Mouse (Mus musculus) limb, embryonic 14.5 days (tissue): ENCODE results near the gene Aldh4a1. TPM values are rescaled to one million over a fixed set of nuclear protein-coding genes. Genes with fewer than 3 reads are reported as not detected.

Experiments used
- ATAC-seq: fragments of 200-750 bp; cut with Nextera tagmentation; 2 replicates; pipeline ENCODE4 v1.8.0; 2017; ENCODE audit warnings: low read depth, moderate number of reproducible peaks, moderate TSS enrichment; ENCODE audit not compliant: low FRiP score
- DNase-seq: peaks from one replicate; pipeline ENCODE4 v3.0.0-alpha.2; 2015; ENCODE audit warnings: low spot score
- H3K27ac ChIP-seq: fragments of 300-500 bp; sonication (generic); replicated peaks from 2 replicates; pipeline ENCODE4 v1.5.1; 2014; ENCODE audit warnings: low read depth, mild to moderate bottlenecking, low read length, moderate library complexity, mixed read lengths
- H3K27me3 ChIP-seq: fragments of 300-500 bp; sonication (generic); 2 replicates; pipeline ENCODE4 v1.6.1; 2014; ENCODE audit warnings: low read length, mixed read lengths; ENCODE audit not compliant: control insufficient read depth, insufficient read depth
- H3K36me3 ChIP-seq: fragments of 300-500 bp; sonication (generic); 2 replicates; pipeline ENCODE4 v1.6.1; 2014; ENCODE audit warnings: mild to moderate bottlenecking, low read length, moderate library complexity, mixed read lengths; ENCODE audit not compliant: control insufficient read depth, insufficient read depth
- H3K4me1 ChIP-seq: fragments of 300-500 bp; sonication (generic); 2 replicates; pipeline ENCODE4 v1.6.1; 2014; ENCODE audit warnings: antibody characterized with exemption, low read length, mixed read lengths; ENCODE audit not compliant: control insufficient read depth, insufficient read depth
- H3K4me2 ChIP-seq: fragments of 300-500 bp; sonication (generic); replicated peaks from 2 replicates; pipeline ENCODE4 v1.6.1; 2014; ENCODE audit warnings: low read depth, mild to moderate bottlenecking, low read length, moderate library complexity; ENCODE audit not compliant: severe bottlenecking
- H3K4me3 ChIP-seq: fragments of 300-500 bp; sonication (generic); replicated peaks from 2 replicates; pipeline ENCODE4 v1.5.1; 2014; ENCODE audit warnings: low read length
- H3K9ac ChIP-seq: fragments of 300-500 bp; sonication (generic); 2 replicates; pipeline ENCODE4 v1.6.1; 2014; ENCODE audit warnings: mild to moderate bottlenecking, low read depth, low read length, moderate library complexity; ENCODE audit not compliant: severe bottlenecking
- H3K9me3 ChIP-seq: fragments of 300-500 bp; sonication (generic); 2 replicates; pipeline ENCODE4 v1.6.1; 2016; ENCODE audit warnings: low read length; ENCODE audit not compliant: control insufficient read depth
- POLR2A ChIP-seq: fragments of 200-500 bp; IDR thresholded peaks from 2 replicates; pipeline ENCODE4 v1.8.0; 2012; ENCODE audit warnings: inconsistent platforms, mild to moderate bottlenecking, moderate library complexity, borderline replicate concordance; ENCODE audit not compliant: insufficient read depth, insufficient read length; ENCODE audit errors: extremely low read depth
- WGBS: fragments of 180-500 bp; shearing (Covaris S2); extraction: QIAGEN DNeasy Blood & Tissue Kit; methylation state at CpG from one replicate; pipeline ENCODE4 v1.1.7; 2014; 5-methylcytosine and 5-hydroxymethylcytosine counted together
- polyA plus RNA-seq, 2 experiments: library from polyadenylated mRNA; depleted of rRNA in 1 of 2; stranded (reverse) in 1 of 2; unstranded in 1 of 2; fragments of >200 nt; fragmentation: Nextera tagmentation in 1 of 2; extraction: Ambion mirVana in 1 of 2; gene quantifications; 2 replicates each; pipeline versions ENCODE4 v1.2.1 to v1.2.3; 2012 to 2014

The Aldh4a1 gene
- polyA plus RNA-seq, 2 experiments, result 21.9 to 23.0 TPM

DNA sequence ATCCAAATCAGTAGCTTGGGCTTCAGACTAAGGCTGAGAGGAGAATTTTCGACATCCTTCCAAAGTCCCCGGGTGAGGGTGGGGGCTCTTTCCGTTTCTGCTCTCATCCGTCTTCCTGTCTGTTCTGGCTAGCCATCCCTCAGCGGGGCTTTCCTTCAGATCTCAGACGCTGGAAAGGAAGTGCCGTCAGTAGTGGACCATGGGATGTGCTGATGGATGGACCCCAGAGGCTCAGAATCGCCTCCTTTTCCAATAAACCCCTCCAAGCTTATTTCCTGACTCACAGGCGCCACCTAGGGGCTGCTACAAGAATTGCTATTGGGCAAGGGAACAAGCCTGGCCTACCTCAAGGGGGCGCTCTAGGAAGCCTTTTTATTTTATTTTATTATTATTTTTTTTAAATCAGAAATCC, 11.1 kb upstream of the Aldh4a1 start:
- H3K27me3 ChIP-seq, result no peaks in the 10 kb centered on the region
- no peak overlapping the region for H3K27ac ChIP-seq
- DNase-seq, result peak; percentile 88
- H3K36me3 ChIP-seq, result peaks cover 49% of the 10 kb centered on the region
- no peak overlapping the region for H3K9ac ChIP-seq
- peak overlapping the region; percentile 7; the same call in 1 of the 2 replicates for H3K4me3 ChIP-seq
- no peak for TF ChIP-seq POLR2A
- WGBS, result 1% methylated on average over 10 of the region's 10 CpGs
- H3K4me2 ChIP-seq, result peak overlapping the region; percentile 45
- peak; percentile 72 for ATAC-seq
- peaks cover 3% of the 10 kb centered on the region; the same call in 1 of the 2 replicates for H3K4me1 ChIP-seq
- H3K9me3 ChIP-seq, result no peaks in the 10 kb centered on the region

GRCm38 (mm10) chr4:139614524-139615260, 8.0 kb upstream of the Aldh4a1 start:
- H3K36me3 ChIP-seq, result peaks cover 38% of the 10 kb centered on the region
- ATAC-seq (no peak), DNase-seq (no peak)
- TF ChIP-seq POLR2A, result no peak
- 92% methylated on average over 21 of the region's 21 CpGs for WGBS
- no peak overlapping the region for H3K9ac ChIP-seq
- H3K27ac ChIP-seq, result no peak overlapping the region
- H3K4me1 ChIP-seq, result peaks cover 3% of the 10 kb centered on the region; the same call in 1 of the 2 replicates
- no peak overlapping the region for H3K4me3 ChIP-seq
- H3K4me2 ChIP-seq, result no peak overlapping the region
- H3K9me3 ChIP-seq, result no peaks in the 10 kb centered on the region
- no peaks in the 10 kb centered on the region for H3K27me3 ChIP-seq

DNA sequence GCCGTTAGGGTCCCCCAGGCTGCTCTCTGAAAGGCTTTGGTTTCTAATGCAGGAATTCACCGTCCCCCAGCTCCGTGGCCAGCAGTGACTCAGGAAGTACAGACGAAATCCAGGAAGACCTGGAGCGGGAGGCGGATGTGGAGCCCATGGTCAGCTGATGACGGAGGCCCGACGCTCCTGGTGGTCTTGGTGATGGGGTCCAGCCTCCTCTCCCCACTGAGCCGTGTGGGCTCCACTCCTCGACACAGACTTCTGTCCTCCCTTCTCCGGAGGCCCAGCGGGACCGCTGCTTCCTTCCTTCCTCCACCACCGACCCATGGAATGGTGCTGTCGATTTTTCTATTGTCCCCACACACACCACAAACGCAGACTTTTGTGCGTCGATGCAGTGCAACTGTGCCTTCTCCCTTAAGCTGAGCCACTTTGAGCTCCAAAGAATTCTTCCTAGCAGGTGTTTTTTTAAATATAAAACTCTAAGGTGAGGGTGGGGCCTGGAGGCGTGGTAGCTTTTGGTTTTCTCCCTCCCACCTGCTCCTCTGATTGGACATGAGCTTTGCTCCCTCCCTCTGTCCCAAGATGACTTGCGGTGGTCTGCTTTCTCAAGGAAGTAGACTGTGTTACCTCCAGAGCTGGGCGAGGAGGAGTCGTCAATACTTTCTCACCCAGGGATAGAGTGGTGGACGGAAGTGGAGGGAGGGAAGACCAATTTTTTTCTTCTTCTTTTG, 6.2 kb upstream of the Aldh4a1 start:
- Histone ChIP-seq H3K4me2 (peak overlapping the region; percentile 44), H3K27me3 (no peaks in the 10 kb centered on the region), H3K27ac (0 out of 2 replicates have a peak overlapping the region, but pooled peaks have one; percentile 48), H3K4me1 (peaks cover 3% of the 10 kb centered on the region; the same call in 1 of the 2 replicates), H3K9ac (peak overlapping the region; percentile 40), H3K4me3 (peak overlapping the region; percentile 23), H3K9me3 (no peaks in the 10 kb centered on the region), H3K36me3 (peaks cover 38% of the 10 kb centered on the region)
- WGBS, result 18% methylated on average over 24 of the region's 24 CpGs
- no peak for TF ChIP-seq POLR2A
- ATAC-seq (peak; percentile 75), DNase-seq (peak; percentile 51)

- H3K4me3 ChIP-seq, result peak overlapping the region; percentile 23; the same call in 1 of the 2 replicates
- ATAC-seq, result no peak
- peak overlapping the region; percentile 40; the same call in 1 of the 2 replicates for H3K9ac ChIP-seq
- H3K27me3 ChIP-seq, result no peaks in the 10 kb centered on the region
- 60% methylated on average over 3 of the region's 3 CpGs for WGBS
- H3K9me3 ChIP-seq, result no peaks in the 10 kb centered on the region
- H3K4me2 ChIP-seq, result peak overlapping the region; percentile 44
- peaks cover 38% of the 10 kb centered on the region for H3K36me3 ChIP-seq
- TF ChIP-seq POLR2A, result no peak
- no peak for DNase-seq
- peaks cover 3% of the 10 kb centered on the region; the same call in 1 of the 2 replicates for H3K4me1 ChIP-seq
- H3K27ac ChIP-seq, result no peak overlapping the region
Measured at GRCm38 (mm10) chr4:139617001-139617364, 5.7 kb upstream of the Aldh4a1 start.

GRCm38 (mm10) chr4:139619765-139620164, 2.9 kb upstream of the Aldh4a1 start:
- TF ChIP-seq POLR2A, result no peak
- 78% methylated on average over 6 of the region's 6 CpGs for WGBS
- DNase-seq, result no peak

More at GRCm38 (mm10) chr4:139619765-139620164, 2.9 kb upstream of the Aldh4a1 start:
- H3K36me3 ChIP-seq, result peaks cover 21% of the 10 kb centered on the region
- no peaks in the 10 kb centered on the region for H3K9me3 ChIP-seq
- H3K4me1 ChIP-seq, result peaks cover 15% of the 10 kb centered on the region
- H3K4me3 ChIP-seq, result no peak overlapping the region
- H3K27me3 ChIP-seq, result no peaks in the 10 kb centered on the region
- no peak overlapping the region for H3K27ac ChIP-seq
- H3K9ac ChIP-seq, result no peak overlapping the region
- no peak overlapping the region for H3K4me2 ChIP-seq
- ATAC-seq, result no peak
